Mouse (Mus musculus) thymus, adult 2 months (tissue): Measurements from ENCODE around the gene Ccr5. TPM values are rescaled to one million over a fixed set of nuclear protein-coding genes. Genes with fewer than 3 reads are reported as not detected.

Source experiments
- DNase-seq: peaks from one replicate; pipeline ENCODE4 v3.0.0; 2021
- H3K27ac ChIP-seq: fragments of 200-500 bp; 2 replicates; pipeline ENCODE4 v1.5.1; 2012; ENCODE audit warnings: low read length, control low read depth; ENCODE audit not compliant: control insufficient read depth, insufficient read depth
- H3K27me3 ChIP-seq: fragments of 200-500 bp; 2 replicates; pipeline ENCODE4 v1.6.1; 2012; ENCODE audit warnings: mild to moderate bottlenecking, low read length, moderate library complexity, mixed read lengths; ENCODE audit not compliant: control insufficient read depth, insufficient read depth
- H3K36me3 ChIP-seq: fragments of 200-500 bp; 2 replicates; pipeline ENCODE4 v1.6.1; 2012; ENCODE audit warnings: mild to moderate bottlenecking, low read length, moderate library complexity; ENCODE audit not compliant: control insufficient read depth, insufficient read depth
- H3K4me1 ChIP-seq: fragments of 200-500 bp; replicated peaks from 2 replicates; pipeline ENCODE4 v1.6.1; 2012; ENCODE audit warnings: low read length; ENCODE audit not compliant: control insufficient read depth, insufficient read depth
- H3K4me3 ChIP-seq: fragments of 200-500 bp; 2 replicates; pipeline ENCODE4 v1.5.1; 2012; ENCODE audit warnings: mild to moderate bottlenecking, low read length, control low read depth, moderate library complexity; ENCODE audit not compliant: control insufficient read depth, insufficient read depth
- CTCF ChIP-seq: fragments of 200-500 bp; IDR thresholded peaks from 2 replicates; pipeline ENCODE4 v1.5.1; 2012; ENCODE audit warnings: mild to moderate bottlenecking, control low read depth, low read length, moderate library complexity, borderline replicate concordance; ENCODE audit not compliant: control insufficient read depth, poor library complexity, insufficient read depth; ENCODE audit errors: extremely low read depth
- POLR2A ChIP-seq: fragments of 200-500 bp; IDR thresholded peaks from 2 replicates; pipeline ENCODE4 v1.6.1; 2012; ENCODE audit warnings: mild to moderate bottlenecking, low read length, control low read depth, moderate library complexity; ENCODE audit not compliant: control insufficient read depth, poor library complexity, insufficient read depth; ENCODE audit errors: extremely low read depth
- WGBS: fragments of 180-500 bp; shearing (Covaris S2); methylation state at CpG from one replicate; pipeline ENCODE4 v1.1.7; 2018; 5-methylcytosine and 5-hydroxymethylcytosine counted together
- polyA plus RNA-seq: library from polyadenylated mRNA; depleted of rRNA; stranded (reverse); fragments of >200 nt; gene quantifications from 2 replicates; pipeline ENCODE4 v1.2.3, GENCODE M21; 2012; rRNA removed

Ccr5 gene
- polyA plus RNA-seq, 1 experiment, result 3.2 TPM

DNA sequence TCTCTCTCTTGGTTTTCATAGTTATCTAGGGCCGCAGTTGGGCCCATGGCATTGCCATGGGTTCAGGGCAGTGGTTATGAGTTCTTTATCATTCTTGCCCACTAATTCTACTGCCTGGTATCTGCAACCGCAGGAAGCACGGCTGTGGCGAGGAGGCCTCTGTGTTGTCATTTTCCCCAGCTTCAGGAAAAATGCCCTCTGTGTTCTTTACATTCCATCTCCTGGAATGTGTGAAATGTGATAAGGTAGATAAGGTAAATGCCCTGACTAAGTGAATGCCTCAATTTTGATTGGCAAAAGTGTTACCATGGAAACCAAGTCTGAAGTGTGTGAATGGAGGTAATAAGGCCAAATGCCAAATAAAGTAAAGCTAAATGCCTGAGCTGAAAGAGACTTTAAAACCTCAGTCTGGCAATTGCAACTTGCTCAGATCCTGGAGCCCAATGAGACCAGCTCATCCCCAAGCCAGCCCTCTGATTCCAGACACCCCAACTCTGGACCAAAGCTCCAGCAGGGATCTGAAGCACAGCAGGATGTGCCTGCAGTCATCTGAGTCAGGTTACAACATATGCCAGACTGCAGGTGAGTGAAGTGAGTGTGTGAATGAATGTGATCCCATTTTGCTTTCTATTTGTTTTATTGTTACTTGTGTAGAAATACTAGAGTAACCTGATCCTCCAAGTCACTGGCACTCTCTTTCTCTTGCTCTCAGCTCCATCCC lies 16.9 kb downstream of the Ccr5 start:
- Histone ChIP-seq H3K36me3 (no peaks in the 10 kb centered on the region), H3K4me3 (no peak overlapping the region), H3K27ac (no peak overlapping the region), H3K4me1 (no peaks in the 10 kb centered on the region), H3K27me3 (no peaks in the 10 kb centered on the region)
- 74% methylated on average over 4 of the region's 4 CpGs for WGBS
- TF ChIP-seq CTCF, result no peak
- no peak for TF ChIP-seq POLR2A
- DNase-seq, result no peak

DNA sequence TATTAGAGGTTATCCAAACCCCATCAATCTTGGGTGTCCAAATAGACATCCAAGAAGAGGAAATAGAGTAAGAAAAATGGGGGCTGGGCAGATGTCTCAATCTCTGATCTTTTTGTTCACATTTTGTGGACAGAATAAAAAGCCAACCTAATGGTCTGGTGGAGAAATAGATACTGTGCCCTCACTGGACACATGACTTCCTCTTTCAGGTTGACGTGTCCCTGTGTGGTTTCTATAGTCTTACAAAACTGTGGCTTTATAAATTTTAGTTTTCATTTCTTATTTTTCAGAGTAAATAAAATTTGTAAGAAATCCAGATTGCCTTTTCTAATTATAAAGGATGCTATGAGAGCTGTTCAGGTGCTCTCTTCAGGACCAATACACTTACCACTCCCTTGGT lies 22.3 kb downstream of the Ccr5 start:
- no peaks in the 10 kb centered on the region for H3K27me3 ChIP-seq
- H3K27ac ChIP-seq, result no peak overlapping the region
- H3K4me1 ChIP-seq, result no peaks in the 10 kb centered on the region
- no peak overlapping the region for H3K4me3 ChIP-seq
- no peak for TF ChIP-seq CTCF
- TF ChIP-seq POLR2A, result no peak
- WGBS, result 23% methylated on average over 1 of the region's 1 CpGs
- no peak for DNase-seq
- no peaks in the 10 kb centered on the region for H3K36me3 ChIP-seq

DNA sequence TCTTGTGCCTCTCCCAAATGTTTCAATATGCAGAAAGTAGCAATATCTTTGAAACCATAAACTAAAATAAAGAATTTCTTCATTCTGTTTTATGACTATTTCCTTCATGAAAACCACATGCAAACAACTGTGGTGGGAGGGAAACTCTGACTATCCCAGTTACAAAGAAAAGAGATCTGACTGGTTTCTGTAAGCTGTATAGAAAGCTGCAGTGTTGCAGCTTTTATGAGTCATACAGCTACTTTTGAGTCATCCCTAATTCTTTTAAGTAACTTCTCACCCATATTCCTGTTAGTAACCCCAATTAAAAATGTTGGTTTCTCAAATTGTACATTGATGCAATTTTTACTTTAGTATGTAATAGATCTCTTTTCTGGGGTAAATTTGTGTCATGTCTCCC lies 25.0 kb downstream of the Ccr5 start:
- H3K4me1 ChIP-seq, result no peaks in the 10 kb centered on the region
- H3K27me3 ChIP-seq, result no peaks in the 10 kb centered on the region
- H3K36me3 ChIP-seq, result no peaks in the 10 kb centered on the region
- H3K4me3 ChIP-seq, result no peak overlapping the region
- DNase-seq, result no peak
- no peak overlapping the region for H3K27ac ChIP-seq
- TF ChIP-seq POLR2A (no peak), CTCF (no peak)

Other genes starting within 250 kb of the Ccr5 start
- gene Ccr1, start 152.9 kb upstream of the Ccr5 start, polyA plus RNA-seq, result 1.3 and 1.8 TPM in 2 replicates
- 0.22 TPM in 1 of 2 replicates, not detected in the other for gene Ccr1l1, start 143.1 kb upstream of the Ccr5 start, polyA plus RNA-seq
- gene Ccr3, start 99.6 kb upstream of the Ccr5 start, polyA plus RNA-seq, result 0.52 and 0.90 TPM in 2 replicates
- 1.9 and 2.7 TPM in 2 replicates for gene Ccr2, start 19.6 kb upstream of the Ccr5 start, polyA plus RNA-seq
- gene 2010315B03Rik, start 191.2 kb downstream of the Ccr5 start, polyA plus RNA-seq, result 3.7 and 4.4 TPM in 2 replicates